Mouse (Mus musculus): Measurements from ENCODE around the gene Tmem126a.

The Tmem126a gene

DNA sequence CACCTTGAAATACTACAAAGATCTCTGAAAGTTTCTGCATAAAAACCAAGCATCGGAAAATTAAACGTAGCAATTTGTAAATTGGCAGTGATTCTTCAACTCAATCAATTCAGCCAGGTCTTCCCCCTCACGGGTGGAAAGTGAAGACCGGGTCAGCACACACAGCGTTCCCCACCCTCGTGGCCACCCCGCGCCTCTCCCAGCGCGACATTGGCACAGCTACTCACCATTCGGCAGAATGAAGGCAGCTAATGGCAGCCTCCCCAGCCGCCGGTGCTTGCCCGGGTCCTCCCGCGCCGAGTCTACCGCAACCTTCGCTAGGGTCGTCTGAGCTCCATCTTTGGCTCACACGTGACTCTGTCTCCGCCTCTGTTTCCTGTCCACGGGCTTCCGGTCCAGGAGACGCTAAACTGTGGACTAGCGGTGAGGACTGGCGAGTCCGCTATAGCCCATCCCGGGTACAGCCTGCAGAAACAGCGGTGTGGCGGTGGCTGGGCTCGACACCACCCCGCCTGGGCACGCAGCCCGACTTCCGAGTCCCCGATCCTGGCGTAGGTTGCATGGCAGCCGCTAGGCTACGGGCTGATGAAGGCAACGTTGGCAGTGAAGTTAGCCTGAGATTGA lies at the start of gene Tmem126a:
TSS of gene Tmem126a (minus strand) at position 385 of the 624 bp plus-strand sequence.
- DNase-seq, result peak; percentile 73 to 78

- DNase-seq, result no peak
These were observed 25.6 kb upstream of the Tmem126a start for GRCm38 (mm10) chr7:90482607-90483006.

DNA sequence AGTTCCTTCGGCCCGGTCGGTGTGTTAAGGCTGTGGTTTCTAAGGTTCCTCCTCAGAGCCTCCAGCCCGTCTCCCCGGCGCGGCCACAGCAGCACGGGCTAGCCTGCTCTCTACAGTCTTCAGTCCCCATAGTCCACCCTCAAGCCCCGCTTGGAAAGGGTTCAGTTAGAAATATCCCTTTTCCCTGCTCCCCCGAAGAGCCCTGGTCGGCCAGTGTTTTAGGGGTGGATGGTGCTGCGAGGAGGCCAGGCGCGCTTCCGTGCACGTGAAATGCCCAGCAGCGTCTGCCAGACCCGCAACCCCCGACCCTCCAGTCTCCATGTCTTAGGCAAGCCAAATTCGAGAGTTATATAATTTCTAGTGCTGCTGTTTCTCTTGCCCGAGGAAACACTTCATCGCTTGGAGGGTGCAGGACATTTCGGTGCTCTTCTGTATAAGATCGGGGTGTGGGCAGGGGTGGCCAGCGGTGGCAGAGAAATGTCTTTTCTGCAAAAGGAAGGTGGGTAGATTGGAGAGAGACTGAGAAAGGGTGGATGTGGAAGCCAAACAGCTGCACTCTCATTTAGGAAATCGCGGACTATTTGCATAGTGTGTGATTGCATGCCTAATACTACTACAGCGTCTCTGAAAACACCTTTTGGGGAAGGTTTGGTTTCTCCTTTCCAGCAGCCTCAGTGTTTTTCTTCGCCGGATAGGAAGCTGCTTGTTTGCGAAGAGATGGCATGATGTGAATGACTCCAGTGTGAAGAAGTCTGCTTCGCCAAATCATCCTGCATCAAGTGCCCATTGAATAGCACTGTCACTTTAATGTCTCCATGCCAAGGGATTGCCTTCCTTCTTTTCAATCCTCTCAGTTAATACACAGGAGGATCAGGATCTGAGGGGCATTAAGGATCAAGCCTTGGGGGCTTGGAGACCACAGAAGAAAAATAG lies 19.6 kb upstream of the Tmem126a start, which contains the start of gene Dlg2:
TSS of gene Dlg2 (plus strand) at position 360 of the 933 bp plus-strand sequence.
- peak in 1 of 2 experiments; percentile 25 for DNase-seq

- peak; percentile 100 for DNase-seq
These were observed 18.8 kb upstream of the Tmem126a start, which contains the start of gene Tmem126b for GRCm38 (mm10) chr7:90475793-90476312. TSS of gene Tmem126b (minus strand) at chr7:90476001.

DNA sequence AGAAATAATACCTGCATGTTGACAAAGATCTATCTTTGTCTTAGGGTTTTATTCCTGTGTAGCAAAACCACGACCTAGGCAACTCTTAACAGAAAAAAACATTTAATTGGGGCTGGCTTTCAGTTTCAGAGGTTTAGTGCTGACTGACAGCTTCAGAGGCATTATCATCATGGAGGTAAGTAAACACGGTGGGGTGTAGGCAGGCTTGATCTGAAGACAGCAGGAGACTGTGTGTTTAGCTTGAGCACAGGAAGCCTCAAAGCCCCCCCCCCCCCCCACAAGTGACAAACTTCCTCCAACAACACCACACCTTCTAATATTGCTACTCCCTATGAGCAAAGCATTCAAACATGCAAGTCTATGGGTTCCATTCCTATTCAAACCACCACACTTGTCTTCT lies 16.5 kb upstream of the Tmem126a start:
- DNase-seq, result no peak

GRCm38 (mm10) chr7:90461441-90461840 lies 4.4 kb upstream of the Tmem126a start:
- DNase-seq, result no peak

- DNase-seq, result peak; percentile 59 to 61
These were observed 3.9 kb upstream of the Tmem126a start for GRCm38 (mm10) chr7:90460930-90461329.

DNA sequence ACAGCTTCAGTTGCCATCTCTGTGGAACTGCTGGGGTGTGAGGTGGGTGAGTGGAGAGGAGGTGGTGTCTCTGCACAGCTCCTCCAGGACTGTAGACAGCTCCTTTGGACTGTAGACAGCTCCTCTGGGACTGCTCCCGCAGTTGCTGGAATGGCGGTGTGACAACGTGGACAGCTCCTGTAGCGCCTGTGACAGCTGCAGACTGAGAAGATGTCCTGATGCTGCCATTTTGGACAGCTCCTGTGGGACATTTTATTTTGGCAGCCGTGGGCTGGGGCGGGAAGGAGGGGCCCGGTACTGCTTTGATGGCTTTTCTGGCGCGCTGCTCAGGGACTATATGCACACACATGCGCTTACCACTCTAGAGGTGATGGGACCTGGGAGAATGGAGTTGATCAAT lies 3.3 kb upstream of the Tmem126a start:
- no peak for DNase-seq

GRCm38 (mm10) chr7:90457517-90457916 lies 488 bp upstream of the Tmem126a start:
- no peak for DNase-seq

DNA sequence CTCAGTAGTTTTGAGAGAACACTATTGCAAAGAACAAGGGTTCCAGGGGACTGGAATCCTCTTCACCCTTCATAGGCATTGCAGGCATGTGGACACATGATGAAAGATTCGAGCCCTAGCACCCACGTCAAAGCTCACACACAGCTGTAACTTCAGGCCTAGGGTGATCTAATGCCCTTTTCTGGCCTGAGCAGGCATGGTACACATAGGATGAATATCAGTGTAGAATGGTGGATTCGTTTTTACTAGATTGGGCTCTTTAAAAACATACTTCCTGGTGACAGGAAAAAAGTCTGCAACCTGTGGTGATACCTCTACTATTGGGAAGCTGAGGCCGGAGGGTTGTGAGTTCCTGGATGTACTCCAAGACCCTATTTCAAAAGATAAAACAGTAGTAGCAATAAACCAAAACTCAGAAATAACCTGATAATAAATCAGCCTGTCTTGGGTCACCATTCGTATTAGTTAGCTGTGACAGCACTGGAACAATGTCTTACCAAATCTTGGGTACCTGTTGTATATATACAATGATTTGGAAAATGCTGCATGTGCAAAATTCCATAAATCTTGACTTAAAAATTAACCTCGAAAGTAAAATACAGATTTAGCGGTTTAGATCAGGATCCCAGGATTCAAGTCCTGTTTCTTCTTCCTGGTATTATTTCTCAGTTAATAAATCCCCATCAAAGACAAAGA lies 732 bp downstream of the Tmem126a start:
- no peak for DNase-seq

DNA sequence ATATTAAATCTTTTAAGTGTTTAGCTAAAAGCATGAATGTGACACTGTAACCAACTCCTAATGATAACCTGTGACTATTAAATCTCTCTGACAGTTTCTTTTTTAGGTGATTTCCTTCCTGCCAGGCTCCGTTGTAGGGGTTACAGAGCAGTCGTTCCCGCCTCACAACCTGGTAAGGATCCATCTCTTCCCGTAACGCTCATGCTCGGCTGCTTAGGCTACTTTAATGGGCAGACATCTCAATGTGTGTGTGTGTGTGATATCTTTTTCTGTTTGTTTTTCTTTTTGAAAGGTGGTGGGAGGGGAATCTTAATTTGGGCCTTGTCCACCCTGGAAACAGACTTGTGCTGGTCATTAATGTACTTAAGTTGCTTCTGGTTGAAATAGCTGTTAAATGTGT lies 12.8 kb downstream of the Tmem126a start:
- DNase-seq, result no peak

GRCm38 (mm10) chr7:90443101-90444091 lies 13.6 kb downstream of the Tmem126a start:
- DNase-seq, result peak; percentile 79 to 80

DNA sequence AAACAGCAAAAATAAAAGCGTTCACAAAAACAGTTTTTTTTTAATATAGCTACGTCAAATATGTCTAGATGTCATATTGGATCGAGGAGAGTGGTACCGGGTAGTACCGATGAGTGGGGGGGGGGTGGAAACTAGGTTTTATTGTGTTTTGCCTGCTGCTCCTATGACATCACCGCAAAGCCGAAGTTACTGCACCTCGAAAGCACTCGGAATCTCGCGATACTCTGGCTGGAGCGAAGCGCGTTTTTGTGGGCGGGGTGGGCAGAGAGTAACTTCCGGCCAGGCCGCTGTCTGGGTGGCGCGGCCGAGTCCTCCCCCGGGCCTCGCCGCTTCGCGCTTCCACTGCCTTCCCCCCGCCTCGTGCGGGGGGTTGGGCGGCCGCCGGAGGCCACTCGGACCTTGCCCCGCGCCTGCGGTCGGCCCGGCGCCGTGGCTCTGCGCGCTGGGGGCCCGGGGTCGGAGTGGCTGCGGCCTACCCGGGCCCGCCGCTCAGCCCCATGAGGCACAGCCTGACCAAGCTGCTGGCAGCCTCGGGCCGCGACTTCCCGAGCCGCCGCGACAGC lies 14.4 kb downstream of the Tmem126a start, which contains the start of gene Crebzf:
TSS of gene Crebzf (plus strand) at position 212 of the 563 bp plus-strand sequence.
- DNase-seq, result peak; percentile 95

GRCm38 (mm10) chr7:90442070-90442469 lies 15.0 kb downstream of the Tmem126a start:
- DNase-seq, result peak in 1 of 2 experiments; percentile 24

GRCm38 (mm10) chr7:90440044-90440443 lies 17.0 kb downstream of the Tmem126a start:
- DNase-seq, result no peak

- no peak for DNase-seq
These were observed 24.8 kb downstream of the Tmem126a start for GRCm38 (mm10) chr7:90432221-90432620.

- DNase-seq, result no peak
These were observed 30.0 kb downstream of the Tmem126a start for GRCm38 (mm10) chr7:90427006-90427405.

DNA sequence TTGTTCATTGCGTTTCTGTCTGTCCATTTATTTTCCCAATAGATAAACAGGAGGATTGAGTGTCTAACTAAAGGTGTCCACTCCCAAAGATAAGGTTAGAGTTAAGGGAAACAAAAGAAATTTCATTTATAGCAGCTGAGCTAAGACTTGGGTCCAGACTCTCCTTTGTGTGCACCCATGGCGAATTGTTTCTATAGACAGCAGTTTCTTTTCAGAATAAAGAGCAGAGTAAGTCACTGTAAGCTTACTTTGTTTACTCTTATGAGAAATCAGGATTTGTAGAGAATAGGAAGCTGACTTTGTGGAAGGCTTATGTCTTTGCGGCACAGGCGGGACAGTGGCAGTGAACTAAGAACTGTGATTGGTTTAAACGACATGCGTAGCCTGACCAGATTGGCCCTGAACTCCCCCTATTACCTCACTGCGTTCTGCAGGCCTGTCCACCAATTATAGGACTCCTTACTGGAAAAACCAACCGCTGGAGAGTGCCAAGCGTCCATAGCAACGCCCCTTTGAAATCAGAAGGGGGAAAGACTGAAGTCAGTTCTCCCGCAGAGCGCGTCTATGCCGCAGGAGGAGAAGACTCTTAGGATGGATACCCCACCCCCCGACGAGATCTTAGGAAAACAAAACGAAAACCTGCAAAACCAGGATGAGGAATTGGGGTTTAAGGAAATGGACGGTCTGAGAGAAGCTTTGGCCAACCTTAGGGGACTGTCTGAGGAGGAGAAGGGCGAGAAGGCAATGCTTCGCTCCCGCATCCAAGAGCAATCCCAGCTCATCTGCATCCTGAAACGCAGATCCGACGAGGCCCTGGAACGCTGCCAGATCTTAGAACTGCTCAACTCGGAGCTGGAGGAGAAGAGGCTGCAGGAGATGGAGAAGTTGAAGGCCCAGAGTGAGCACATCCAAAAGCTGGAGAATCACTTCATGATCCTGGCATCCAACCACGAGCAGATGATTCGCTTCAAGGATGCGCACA lies 30.7 kb downstream of the Tmem126a start, which contains the start of gene Ccdc89:
TSS of gene Ccdc89 (plus strand) at position 558 of the 982 bp plus-strand sequence.
- DNase-seq, result peak; percentile 40 to 44

DNA sequence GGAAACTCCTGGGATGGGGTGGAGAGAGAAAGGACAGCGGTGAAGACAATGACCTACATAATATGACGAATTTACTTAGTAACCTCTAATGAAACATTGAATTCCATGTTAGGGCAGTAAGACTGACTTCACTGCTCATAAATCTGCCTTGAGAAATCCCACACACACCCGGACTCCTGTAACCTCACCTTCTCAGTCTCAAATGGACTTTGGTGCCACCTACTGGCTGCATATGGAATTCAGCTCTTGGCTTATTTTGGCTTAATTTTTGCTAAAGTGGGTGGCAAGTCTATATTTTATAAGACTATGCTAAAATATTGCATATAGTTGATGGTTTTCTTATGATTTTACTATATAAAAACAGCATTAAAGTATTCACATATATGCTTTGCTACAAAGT lies 47.1 kb downstream of the Tmem126a start:
- DNase-seq, result peak; percentile 73 to 77

Data from B cell, adult 2 months (primary cell).